Mouse (Mus musculus): ENCODE results near the gene Inpp1.

The Inpp1 gene

DNA sequence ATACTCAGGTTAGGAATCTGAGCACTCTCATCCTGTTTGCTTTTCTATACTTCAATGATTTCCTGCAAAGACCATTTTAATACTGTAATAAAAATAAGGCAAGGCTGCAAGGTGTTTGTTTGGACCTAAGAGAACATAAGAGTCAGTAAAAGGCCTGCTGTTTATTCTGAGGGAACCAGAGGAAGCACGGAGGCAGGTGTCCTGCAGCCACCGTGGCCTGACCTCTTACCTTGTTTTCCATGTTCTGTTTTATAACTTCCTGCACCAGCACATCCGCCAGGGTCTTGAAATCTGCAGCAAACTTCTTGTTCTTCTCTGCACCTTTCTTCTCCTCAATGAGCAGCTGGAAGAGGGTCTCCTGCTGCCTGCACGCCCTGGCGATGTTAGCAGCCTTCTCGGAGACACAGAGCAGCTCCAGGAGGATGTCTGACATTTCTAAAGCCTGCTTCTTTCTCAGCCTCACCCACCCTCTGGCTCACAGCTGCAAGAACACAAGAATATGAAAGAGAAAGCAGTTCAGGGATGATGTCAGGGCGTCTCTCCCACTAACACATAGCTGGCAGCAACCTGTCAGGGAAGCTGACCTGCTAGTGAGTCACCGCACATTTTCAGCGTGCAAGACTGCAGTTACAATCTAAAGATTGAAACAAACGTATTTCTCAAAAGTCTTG, 18.3 kb downstream of the Inpp1 start:
- in situ Hi-C loops (cut with MboI; ENCODE audit: unreplicated experiment in 2 of 2) = no loop called here

DNA sequence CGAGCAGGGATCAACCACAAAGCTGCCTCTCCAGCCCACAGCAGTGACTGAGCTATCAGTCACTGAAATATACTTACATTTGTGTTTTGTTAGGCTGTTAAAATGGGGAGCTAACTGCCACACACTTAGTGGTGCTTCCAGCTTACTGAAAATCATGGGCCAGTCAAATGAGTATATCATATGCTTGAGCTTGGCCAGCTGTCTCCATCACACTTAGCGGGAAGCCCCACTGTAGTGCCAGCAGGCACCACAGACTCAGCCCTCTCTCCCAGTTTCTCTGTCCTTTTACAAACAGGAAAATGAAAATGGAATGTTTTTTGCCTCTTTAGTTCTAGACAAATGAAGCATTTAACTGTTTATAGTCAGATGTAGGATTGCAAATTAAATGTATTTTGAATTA, 21.6 kb downstream of the Inpp1 start:
- in situ Hi-C loops (cut with MboI; ENCODE audit: unreplicated experiment in 2 of 2) = no loop called here

DNA sequence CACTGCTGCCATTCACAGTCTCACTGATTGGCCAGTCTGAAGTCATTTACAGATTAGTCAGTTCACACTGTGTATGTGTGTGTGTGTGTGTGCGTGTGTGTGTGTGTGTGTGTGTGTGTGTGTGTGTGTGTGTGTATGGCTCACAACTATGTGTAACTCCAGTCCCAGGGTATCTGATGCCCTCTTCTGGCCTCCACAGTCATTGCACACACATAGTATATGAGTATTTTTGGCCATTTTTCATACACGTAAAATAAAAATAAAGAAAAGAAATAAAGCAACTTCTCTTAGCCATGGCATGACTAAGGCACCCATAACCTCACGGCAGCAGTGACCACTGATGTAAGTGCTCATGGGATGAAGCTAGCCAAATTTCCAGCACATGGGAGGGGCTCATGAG, 23.8 kb downstream of the Inpp1 start:
- in situ Hi-C loops (cut with MboI; ENCODE audit: unreplicated experiment in 2 of 2) = no loop called here

DNA sequence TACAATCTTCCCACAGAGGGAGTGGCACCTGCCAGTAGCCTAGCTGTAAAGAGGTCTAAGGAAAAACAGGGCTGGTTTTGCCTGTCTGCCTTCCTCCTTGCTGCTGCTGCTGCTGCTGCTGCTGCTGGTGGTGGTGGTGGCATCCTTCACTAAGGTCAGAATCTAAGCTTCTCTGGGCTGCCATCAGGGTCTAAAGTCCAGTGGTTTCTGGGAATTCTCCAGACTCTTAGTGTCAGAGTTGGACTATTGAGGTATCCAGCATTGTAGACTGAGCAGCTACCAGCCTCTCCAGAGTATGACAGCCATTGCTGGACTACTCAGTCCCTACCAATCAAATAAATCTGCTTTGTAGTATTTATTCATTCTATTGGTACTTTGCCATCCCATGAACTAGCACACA, 24.8 kb downstream of the Inpp1 start:
- in situ Hi-C loops (cut with MboI; ENCODE audit: unreplicated experiment in 2 of 2) = no loop called here

DNA sequence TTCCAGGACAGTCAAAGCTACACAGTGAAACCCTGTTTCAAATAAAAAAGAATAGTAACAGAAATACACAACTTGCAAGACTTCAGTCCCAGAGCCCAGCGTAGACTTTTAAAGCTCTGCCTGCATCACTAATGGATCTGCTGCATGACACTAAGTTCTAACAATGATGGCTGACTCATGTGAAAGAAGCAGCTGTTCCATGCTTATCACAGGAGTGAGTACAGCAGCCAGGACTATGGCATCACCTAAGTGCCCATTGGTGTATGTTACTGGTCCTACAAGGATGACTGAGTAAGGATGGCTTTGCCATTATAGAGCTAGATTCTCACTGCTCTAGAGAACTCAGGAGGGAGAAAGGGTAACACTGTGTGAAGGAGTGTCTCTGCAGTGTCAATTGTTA, 30.2 kb downstream of the Inpp1 start:
- in situ Hi-C loops (cut with MboI; ENCODE audit: unreplicated experiment in 2 of 2) = no loop called here

DNA sequence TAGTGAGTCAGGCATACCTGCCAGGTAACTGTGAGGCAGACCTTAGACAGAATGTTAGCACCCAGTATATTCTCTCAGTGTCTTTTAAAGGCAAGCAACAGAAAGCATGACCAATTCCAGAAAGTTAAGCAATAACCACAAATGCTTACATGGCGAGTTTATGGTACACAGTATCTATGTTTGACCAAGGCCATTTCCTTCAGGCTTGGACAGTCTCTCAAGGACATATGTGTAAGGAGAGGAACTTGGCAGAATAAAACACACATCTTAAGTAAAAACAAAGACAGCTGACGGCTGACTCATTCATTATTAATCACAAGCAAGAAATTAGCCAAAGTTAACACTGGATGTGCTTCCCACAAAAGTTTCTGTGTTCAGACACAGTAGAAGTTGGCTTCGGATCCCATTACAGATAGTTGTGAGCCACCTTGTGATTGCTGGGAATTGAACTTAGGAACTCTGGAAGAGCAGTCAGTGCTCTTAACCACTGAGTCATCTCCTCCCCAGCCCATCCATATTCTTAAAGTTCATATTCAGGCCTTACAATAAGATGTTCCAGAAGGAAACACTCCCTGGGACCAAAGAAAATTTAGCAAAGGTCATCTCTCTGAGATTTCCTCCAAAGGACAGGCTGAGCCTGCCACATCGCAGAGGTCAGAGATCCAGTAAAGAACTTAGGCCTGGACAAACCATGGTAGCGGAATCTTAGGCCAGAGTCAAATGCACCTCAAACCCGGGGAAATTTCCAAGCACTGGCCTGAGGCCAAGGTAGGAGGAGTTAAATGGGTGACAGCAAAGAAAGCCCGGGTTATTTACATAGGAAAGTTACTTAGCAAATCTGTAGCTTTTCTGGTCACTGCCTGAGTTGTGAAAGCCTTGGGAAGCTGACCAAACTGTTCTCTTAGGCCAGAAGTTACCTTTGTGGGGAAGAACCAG, 52.0 kb downstream of the Inpp1 start:
- in situ Hi-C loops (cut with MboI; ENCODE audit: unreplicated experiment in 2 of 2) = loop anchor here in 1 of 2 experiments (25.0 kb wide), 1 partner anchor 197 kb away; no protein-coding TSS in a partner anchor

DNA sequence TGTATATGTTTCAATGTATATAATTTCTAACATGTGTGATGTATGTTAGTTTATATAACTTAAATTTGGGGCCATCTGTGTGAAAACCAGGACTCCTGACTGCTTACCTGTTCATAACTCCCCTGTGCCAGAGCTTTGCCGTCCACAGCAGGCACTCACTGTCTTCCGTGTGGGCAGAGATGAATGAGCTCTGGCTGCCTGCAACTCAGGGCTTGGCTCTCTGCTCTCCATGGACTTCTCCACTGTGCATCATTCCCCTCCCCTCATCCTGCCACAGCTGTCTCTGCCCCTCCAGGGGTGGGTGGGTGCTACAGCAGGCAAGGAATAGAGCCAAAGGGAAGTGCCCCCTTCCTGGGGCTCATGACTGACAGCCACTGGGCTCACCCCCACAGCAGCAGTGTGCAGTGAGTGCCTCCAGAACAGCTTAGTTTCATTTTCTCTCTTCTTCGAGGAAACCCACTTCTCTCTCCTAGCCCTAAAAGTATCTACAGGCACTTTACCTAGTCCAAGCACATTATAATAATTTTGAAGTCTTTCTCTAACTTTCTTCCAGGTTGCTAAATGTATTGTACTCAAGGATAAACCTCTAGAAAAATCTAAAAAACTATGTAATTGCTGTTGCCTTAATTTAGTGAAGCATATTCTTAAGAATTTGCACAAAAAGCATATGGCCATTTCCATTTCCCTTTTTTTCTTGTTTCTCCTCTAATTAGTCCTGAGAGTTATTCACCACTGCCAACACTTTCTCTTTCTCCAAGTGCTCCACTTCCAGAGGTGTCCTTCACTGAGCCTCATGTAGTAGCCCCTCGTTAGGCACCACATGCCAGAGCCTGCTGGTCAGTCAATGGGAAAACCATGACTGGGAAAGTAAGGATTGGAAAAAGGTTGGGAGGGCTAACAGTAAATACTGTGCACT, 53.3 kb downstream of the Inpp1 start:
- in situ Hi-C loops (cut with MboI; ENCODE audit: unreplicated experiment in 2 of 2) = loop anchor here in 1 of 2 experiments (25.0 kb wide), 1 partner anchor 198 kb away; no protein-coding TSS in a partner anchor

DNA sequence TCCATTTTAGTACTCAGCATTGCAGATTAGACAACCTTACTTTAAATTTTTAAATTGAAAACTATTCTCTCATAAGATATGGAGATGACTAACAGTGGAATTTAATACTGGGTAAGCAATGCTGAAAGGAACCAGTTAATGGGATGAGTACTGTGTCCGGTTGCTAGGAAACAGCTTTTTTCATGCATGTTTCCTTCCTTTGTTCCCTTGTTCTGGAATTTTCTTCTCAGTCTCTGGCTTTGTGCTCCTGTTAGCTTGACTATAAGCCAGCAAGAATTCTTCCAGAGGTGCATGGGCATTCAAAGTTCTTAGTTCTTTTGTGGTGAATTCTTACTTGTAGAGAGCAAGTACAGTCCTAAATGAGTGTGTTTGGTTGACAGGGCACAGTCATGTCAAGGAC, 59.3 kb downstream of the Inpp1 start:
- in situ Hi-C loops (cut with MboI; ENCODE audit: unreplicated experiment in 2 of 2) = loop anchor here in 1 of 2 experiments (25.0 kb wide), 1 partner anchor 204 kb away; no protein-coding TSS in a partner anchor

DNA sequence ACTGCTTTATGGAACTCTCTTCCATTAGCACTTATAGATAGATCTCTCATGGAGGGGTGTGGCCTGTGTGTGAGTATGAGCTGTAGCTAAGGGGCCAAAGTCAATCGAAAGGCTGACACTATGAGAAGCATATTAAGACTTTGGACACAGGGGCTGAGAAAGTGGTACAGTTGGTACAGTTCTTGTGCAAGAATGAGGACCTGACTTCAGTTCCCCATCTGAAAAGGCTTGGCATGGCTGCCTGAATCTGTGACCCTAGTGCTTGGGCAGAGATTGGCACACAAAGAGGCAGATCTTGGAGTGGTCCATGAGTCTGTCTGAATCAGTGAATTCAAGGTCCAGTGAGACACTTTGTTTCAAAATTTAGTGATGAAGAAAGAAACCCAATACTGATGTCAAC, 63.2 kb downstream of the Inpp1 start:
- in situ Hi-C loops (cut with MboI; ENCODE audit: unreplicated experiment in 2 of 2) = loop anchor here in 1 of 2 experiments (25.0 kb wide), 1 partner anchor 208 kb away; no protein-coding TSS in a partner anchor

DNA sequence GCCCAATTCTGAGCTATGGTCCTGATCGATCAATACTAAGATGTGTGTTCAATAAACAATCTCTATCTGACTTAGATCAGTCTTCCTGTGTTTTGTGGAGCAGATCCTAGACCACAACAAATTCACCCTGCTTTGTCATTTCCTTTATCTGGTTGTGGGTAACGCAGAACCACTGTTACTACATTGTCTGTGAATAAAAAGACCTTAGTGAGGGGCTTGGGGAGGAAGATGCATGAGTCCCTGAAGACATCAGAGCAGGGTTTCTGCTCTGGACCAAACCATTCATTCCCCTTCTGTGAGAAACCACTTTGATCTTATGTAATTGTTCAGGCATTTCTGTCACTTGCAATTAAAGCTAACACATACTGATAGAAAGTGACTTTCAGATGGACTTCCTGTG, 63.7 kb downstream of the Inpp1 start:
- in situ Hi-C loops (cut with MboI; ENCODE audit: unreplicated experiment in 2 of 2) = loop anchor here in 1 of 2 experiments (25.0 kb wide), 1 partner anchor 208 kb away; no protein-coding TSS in a partner anchor

DNA sequence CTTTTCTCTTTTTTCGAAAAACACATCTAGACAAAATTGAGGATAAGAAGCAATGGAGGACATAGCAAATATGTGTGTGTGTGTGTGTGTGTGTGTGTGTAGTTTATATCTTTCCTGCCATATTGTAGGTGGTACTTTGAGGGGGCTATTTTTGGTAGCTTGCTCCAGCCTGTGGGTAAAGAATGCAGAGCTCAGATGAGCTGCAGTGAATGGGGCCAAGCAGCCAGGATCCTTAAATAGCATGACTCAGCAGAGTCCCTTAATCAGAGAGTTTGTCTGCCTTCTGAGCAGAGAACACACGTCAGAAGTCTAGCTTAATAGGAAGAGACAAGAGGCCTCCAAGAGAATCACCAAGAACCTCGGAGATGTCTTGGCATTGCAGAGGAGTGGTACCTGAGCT, 64.8 kb downstream of the Inpp1 start:
- in situ Hi-C loops (cut with MboI; ENCODE audit: unreplicated experiment in 2 of 2) = loop anchor here in 1 of 2 experiments (25.0 kb wide), 1 partner anchor 210 kb away; no protein-coding TSS in a partner anchor

DNA sequence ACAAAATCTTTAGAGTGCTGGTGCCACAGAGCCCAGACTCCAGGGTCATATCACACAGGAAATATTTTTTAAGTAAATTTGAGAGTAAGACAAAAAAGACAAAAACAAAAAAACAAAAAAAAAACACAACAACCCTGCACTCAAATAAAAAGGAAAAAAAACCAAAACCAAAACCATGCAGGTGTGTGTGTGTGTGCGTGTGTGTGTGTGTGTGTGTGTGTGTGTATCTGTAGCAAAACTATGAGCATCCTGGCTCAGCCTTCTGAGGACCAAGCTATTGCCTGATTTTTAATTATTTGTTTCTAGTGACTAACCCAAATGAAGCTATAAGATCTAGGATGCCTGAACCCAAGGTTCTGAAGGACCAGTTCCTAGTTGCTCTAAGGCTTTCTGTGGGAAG, 65.9 kb downstream of the Inpp1 start:
- in situ Hi-C loops (cut with MboI; ENCODE audit: unreplicated experiment in 2 of 2) = loop anchor here in 1 of 2 experiments (25.0 kb wide), 1 partner anchor 211 kb away; no protein-coding TSS in a partner anchor

DNA sequence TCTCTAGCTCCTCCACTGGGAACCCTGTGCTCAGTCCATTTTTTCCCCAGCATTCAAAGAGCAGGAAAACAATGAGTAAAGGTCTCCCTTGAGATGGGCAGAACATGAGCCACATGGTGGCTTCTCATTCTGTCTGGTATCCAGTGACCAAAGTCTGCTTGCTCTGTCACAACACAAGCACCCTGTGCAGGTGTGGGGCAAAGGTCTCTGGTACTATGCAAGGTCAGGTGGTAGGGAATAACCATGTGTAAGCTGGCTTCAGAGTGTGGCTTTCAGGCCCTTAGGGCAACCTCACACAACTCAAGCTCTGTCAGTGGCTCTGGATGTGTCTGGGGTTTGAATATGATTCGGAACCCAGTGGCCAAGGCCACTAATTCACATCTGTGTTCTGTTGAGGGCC, 67.5 kb downstream of the Inpp1 start:
- in situ Hi-C loops (cut with MboI; ENCODE audit: unreplicated experiment in 2 of 2) = loop anchor here (5.0 to 25.0 kb wide), 4 partner anchors 103 to 605 kb away; no protein-coding TSS in a partner anchor

DNA sequence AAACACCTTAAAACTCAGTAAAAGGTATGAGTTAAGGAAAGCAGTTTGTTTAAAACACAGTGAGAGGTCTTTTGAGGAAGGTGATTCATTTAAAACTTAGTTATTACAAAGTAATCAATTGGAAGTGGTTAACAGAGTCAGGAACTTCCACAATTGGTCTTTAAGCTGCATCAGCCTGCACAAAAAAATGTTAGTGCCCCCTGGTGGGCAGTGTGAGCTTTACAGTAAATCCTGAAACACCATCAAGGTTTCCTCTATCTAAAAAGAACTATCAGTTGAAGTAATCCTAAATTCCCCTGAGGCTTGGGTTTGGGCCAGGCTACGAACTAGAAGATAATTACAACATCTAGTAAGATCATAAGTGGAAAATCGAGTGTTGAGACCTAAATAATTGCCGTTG, 69.2 kb downstream of the Inpp1 start:
- in situ Hi-C loops (cut with MboI; ENCODE audit: unreplicated experiment in 2 of 2) = loop anchor here (5.0 to 10.0 kb wide), 3 partner anchors 101 to 603 kb away; no protein-coding TSS in a partner anchor

DNA sequence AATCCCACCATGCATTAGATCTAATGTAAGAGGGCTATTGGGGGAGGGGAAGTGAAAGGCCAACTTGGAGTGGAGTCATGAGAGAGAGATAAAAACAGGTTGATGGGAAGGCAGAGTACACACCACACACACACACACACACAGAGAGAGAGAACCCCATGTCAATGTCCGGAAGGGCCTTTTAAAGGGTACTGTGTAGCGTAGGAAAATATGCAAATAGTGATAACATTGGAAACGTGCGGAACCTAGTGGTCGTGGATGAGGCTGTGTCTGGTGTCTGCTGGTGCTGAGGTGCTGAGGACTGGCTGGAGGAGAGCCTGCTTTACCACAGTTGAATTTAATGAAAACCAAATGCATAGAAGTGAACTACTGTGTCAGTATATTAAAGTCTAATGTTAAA, 74.9 kb downstream of the Inpp1 start:
- in situ Hi-C loops (cut with MboI; ENCODE audit: unreplicated experiment in 2 of 2) = loop anchor here in 1 of 2 experiments (10.0 kb wide), 2 partner anchors 438 to 598 kb away; no protein-coding TSS in a partner anchor

Measured in v-Abl transformed pro-B cells (cell line).